Mouse (Mus musculus) testis, postnatal 14 days (tissue): ENCODE data around the gene Nell2.

Experiments
- DNase-seq: peaks from one replicate; pipeline ENCODE4 v3.0.0; 2021; ENCODE audit warnings: low spot score

Gene Nell2

DNA sequence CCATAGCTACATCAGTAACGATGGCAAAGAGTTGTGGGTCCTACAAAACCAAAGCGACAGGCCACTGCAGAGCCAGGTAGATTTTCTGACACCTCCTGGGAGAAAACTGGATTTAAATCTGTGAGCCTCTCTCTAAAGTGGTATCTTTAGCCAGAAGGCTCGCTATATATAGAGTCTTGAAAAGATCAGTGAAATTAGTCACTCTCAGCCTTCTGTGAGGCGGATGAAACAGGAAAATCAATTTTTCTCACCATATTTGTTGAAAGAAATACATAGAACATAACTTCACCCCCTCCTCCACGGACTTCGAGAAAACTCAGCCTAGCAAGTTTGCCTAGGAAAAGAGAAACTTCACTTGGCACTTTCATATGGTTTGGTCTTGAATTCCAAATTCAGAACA, 54.4 kb downstream of the Nell2 start:
- no peak for DNase-seq

DNA sequence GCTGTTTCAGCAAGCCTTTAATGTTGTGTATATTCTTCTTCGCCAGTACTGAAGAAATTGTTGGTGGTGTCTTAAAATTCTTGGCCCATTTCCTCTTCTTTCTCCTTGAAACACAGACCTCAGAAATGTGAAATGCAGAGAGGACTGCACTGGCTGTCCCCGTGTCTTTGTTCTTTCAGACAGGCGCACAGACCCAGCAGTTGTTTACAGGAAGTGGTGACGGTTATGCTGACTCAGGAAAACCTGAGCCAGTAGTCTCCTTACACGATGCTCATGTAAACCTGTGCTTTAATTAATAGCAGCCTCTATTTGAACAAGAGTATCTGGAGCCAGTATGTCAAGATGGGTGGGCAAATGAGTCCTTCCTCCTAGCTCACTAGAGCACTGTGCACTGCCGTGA, 61.2 kb downstream of the Nell2 start:
- DNase-seq: no peak

DNA sequence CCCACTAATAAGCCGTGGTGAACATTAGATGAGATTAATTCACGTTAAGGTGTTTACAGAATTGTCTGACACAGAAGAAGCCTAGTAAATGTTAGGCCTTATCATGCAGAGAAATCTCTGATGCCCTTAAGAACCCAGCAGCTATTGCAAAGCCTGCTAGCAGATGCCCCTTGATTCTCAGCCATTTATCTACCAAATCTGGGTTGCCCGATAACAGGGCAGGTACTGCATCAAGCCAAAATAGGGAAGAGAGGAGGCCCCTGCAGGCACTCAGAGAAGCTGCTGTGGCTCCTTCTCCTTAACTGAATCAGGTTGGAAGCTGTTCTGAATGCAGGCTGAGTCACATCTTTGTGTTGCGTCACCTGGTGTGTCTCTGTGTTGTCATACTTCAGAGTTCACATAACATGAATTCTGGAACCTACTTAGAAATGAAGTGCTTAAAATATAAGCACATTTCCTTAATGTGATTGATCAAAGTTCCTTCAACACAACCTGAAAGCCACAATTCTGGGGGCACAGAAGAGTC, 68.3 kb downstream of the Nell2 start:
- no peak for DNase-seq

DNA sequence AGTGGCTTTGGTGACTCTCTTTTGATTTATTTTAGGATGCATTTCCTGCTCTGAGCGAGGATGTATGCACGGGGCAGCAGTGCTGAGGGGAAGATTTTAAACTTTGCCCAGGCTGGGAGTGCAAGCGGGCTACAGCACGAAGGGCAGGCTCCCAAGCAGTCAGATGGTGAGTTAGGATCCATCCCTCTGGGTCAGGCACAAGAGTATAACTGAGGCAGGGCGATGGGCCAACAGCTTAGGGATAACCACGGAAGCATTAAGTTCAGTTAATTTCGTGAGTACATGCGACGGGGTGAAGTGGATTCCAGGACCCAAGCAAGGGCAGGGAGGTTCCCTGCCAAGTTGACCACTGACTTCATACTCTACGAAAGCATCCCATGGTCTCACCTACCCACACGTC, 83.8 kb downstream of the Nell2 start:
- no peak for DNase-seq

DNA sequence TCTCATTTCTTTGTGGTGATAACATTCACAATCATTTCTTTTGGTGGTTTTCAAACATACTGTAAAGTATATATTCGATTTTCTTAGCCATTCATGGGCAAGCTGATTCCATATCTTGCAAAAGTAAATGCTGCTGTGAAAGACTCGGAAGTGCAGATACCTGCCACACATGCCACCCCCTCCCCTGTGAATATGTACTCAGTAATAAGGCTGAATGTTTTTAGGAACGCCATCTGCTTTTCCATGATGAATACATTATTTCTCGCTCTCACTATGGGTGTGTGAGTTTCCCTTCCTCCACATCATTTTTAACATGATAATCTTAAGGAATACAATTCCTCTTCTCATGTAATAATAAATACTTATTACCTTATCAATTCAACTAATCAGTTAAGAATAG, 90.6 kb downstream of the Nell2 start:
- no peak for DNase-seq

DNA sequence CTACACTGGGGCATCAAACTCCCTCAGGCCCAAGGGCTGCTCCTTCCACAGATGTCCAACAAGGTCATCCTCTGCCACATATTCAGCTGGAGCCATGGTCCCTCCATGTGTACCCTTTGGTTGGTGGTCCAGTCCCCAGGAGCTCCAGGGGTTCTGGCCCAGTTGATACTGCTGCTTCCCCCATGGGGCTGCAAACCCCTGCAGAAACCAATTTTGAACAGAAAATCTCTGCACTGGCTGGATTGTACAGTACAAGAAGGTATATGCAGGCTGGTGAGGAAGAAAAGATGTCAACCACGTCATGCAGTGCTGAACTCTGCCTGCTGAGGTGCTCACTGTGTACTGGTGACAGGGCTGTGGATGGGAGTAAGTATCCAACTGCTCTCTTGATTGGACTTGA, 92.1 kb downstream of the Nell2 start:
- DNase-seq: no peak

DNA sequence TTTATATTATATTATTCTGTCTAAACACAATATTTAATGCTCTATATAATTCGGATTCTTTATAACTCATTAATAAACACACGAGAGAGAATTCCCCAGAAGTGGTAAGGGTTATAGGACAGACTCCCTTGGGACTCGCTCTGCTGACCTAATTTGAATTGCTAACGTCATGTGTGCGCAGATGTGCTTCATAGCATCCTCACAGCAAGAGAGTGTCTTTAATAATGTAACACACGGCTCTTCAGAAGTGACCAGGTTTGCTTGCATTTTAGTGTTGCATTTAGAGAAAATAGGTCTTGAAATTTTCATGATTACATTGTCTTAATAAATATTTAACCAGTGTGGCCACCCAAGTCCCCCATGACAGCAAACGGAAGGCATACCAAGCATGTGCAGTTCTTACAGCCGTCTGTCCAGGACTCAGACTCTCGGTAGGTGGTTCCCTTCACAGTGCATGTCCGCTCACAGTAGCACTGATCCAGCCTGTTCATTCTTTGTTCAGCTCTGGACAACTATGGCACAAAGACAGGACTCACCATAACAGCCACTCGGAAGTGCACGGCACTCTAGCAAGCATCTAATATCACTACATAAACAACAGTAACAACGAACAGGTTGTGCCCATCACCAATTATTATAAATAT, 97.1 kb downstream of the Nell2 start:
- no peak for DNase-seq

DNA sequence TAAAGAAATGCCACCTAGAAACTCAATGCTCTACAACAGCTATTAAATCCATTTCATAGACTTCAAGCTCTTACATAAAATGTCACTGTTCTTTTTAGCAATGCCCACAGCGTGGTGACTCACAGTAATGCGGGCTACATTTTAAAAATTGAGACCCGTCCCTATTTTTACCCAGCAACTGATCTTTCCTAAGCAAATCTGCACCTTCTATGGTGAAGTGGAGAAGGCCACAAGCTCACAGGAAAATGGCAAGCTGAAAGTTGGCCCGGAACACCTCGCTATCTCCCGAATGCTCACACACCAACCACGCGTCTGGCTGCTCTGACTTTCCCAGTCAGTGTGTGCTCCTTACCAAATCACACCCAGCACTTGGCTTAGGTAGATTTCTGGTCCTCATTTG, 98.4 kb downstream of the Nell2 start:
- no peak for DNase-seq

DNA sequence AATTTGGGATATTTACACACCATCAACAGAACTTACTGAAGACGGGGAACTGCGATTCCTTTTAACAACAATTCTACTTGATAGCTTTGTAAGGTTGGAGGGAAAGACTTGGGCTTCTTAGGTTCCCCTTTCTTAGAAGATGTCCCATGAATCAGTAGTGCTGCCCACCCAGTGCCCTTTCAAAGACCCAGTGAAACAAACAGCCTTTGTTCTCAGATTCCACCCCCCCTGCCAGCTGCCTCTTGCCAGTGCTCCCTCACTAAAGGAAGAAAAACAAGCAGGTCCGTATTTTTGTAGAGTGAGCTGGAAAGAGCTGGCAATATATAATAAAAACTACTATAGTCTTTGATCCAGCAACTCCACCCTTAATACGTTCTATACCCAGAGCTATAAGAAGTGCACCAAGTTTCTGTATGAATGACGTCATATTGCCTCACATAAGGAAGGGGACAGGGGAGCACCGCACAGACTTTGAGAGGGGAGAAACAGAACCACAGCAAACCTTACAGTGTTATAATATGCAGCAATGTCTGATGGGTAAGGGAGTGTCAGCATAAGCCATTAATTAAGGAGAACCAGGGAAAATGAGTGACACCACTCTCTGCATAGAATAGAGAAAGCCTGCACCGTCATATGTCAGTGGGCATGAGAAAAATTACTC, 100.2 kb downstream of the Nell2 start:
- no peak for DNase-seq

DNA sequence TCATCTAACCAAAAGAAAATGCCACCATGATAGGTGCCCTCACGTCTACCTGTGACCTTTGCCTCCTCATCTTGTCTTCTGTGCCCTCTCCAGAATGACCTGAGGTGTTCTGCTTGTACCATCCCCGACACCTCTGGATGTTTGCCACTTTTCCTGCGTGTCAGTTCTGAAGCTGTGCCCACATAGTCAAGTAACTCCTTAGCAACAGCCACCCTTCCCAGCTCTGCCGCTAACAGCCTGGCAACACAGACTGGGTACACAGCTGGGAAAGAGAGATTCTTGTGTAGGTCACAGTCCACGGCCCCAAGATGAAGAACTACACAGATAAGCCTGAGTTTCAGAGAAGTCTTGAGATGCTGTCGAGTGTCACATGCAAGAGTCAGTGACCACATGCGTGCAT, 103.3 kb downstream of the Nell2 start:
- no peak for DNase-seq

DNA sequence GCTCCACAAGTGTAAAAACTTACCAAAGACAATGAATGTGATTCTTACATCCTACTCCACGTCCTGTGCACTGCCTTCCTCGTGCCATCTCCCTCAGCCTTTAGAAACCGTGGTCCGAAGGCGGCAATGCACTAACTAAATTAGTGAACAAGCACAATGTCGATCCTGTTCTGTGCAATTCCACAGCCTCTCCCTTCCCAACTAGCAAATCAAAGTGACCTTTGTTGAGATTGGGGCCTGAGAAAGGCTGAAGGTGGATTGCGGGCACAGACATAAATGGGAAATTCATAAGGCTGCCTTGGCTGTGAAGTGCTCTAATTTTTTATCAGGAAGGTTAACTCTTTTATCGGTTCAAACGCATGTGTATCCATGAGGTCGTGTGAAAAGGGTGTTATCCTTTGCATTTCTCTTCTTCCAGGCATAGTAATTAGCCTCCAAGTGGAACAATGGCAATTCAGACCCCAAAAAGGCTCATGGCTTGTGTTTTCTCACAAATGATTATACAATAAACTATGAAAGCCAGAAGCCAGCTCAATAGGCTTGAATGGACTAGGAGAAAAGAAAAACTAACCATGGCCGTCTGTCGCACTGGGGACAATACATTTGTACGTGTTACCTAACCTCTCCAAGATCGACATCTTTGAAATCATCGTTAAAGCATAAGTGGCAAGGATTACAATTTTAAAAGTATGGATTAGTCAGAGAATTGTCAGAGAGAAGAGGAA, 106.0 kb downstream of the Nell2 start:
- DNase-seq: no peak

DNA sequence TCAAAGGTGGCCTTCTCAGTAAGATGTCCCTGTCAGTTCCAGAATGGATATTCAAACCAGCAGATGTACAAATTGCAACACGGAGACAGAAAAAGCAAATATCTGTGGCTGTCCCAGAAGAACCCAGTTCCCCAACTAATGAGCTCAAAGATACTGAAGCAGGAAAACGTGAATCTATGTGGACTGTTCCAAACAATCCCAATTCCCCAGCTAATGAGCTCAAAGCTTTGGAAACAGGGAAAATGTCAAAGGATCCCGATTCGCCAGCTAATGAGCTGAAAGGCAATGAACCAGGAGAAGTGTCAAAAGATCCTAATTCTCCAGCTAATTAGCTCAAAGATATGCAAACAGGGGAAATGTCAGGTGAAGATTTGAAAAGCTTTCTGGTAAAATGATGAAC, 109.7 kb downstream of the Nell2 start:
- no peak for DNase-seq

DNA sequence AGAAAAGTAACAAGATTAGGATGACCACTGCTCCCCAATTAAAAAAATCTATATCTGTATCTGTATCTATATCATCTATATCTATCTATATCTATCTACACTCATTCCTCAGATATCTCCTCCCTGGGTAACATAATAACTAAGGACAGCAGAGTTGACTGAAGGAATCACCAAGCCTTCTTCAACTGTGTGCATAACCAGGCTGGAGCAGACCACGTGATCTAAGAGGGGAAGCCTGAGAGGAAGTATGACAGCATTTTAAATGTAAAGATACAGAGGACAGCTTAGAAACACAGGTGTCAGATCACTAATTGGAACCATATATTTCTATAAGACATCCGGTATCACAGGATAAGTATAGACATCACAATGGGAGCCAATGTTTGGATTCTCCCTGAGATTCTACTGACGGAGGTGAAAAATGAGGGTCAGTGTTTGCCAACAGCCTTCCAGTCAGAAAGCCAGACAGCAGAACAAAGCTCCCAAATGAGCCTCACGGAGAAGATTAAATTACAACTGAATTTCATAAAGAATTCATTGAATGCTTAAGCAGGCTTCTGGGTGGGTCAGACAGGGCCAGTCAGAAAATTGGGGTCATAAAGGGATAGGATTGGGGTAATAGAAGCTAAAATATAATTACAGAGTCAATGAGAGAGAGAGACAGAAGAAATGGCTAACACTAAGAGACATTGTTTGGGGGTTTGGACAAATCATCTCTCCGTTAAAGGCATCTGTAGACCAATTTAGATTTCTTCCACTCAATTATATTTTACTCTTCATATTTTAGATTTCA, 116.2 kb downstream of the Nell2 start:
- DNase-seq: no peak

DNA sequence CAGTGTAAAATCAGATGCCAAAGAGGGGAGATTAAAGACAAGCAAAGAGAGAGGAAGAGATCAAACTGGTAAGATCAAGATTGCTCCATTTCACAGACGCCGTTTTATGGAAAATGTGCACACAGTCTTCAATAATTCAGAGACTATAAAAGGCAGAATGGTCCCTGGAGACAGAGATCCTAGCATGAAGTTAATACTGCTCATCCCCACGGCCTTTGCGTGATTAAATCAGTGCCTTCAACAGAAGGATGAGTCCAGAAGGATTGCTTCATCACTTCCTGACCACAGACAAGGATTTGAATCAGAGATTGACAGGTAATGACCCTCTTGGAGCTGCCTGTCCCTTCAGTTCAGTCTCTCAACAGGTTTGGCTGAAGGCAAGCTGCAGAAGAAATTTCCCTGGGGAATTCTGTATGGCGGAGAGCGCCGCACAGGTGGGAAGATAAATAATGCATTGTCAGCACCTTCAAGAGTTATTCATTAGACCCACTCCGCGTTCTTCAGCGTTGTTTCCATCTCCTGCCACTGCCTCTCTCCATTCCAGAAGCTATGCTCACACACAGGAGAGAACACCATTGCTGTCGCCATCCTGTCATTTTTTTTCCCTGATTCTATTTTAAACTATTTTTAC, 118.0 kb downstream of the Nell2 start:
- DNase-seq: no peak

DNA sequence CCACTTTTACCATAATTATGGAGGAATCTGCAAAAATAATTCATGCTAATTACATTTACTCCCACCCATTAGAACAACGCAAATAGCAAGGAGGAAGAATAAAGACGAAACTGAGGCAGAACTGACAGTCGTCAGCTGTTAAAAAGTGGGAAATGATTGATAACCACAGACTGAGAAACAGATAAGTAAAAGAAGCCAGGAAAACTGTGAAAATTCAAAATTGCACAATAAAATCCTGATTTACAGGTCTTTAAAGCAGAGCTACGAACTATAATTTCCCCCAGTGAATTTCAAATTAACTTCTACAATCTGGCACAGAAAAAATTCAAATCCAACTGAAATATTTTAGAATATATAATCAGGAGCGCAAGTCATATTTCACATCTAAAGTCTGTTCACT, 138.0 kb downstream of the Nell2 start:
- no peak for DNase-seq

DNA sequence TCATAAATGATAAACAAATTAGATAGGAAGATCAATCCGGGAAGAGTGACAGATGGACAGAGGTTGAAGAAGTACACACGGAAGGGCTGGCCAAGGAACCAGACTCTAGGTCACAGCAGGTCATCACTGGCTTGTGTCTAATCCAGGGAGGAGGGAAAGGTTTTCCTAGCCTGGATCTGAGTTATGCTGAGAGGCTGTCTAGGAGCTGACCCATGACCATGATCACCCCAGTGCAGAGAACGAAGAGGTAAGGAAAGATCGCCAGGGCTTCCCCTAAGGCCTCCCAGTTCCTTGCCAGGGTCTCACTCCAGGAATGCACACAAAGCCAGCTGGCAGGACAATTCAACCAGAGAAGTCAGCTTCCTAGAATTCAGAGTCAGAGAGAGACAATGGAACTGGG, 139.4 kb downstream of the Nell2 start:
- no peak for DNase-seq

DNA sequence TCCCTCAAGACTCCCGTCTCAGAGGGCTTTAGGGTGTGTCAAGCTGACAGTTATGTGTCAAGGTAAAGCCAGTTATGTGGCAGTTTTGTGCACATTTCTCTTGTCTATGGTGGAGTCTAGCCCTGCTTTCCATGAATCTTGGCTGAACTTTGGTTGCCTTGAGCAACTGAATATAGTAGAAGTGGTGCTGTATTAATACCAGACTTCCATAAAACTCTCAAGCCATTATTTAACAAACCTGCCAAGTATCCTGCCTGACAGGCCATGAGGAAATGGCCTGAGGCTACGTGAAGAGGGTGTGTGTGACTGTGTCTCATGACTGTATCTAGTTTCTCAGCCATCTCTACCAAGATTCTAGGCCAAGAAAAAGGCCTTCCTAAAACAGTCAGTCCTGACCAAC, 147.5 kb downstream of the Nell2 start:
- DNase-seq: no peak

DNA sequence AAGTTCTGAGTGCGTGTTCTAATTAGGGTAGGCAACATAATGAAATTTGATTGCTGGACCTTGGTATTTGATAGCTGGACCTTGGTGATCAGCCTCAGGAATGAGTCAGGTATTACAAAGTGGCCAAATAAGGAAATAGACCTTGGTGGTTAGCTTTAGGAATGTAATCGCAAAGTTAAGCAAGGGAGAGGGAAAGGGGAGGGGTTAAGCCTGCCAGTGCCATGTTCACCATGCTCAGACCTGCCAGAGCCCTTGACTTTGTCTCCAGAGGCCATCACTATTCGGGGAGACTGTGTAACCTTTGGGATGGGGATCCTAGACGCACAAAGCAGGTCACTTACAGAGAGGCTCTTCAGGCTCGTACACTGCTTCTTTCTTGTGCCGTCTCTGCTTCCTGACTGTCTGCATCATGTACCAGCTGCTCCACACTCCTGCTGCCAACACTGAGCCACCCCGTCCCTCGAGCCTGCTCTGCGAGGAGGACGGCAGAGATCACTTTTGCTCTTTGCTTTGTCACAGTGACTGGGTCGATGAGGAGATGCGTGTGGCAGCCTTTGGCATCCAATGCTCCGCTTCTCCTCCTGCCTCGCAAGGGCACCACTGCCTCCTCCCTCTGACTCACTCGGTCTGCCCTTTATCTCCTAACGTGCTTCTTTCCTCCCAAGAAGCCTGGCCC, 157.5 kb downstream of the Nell2 start:
- no peak for DNase-seq

DNA sequence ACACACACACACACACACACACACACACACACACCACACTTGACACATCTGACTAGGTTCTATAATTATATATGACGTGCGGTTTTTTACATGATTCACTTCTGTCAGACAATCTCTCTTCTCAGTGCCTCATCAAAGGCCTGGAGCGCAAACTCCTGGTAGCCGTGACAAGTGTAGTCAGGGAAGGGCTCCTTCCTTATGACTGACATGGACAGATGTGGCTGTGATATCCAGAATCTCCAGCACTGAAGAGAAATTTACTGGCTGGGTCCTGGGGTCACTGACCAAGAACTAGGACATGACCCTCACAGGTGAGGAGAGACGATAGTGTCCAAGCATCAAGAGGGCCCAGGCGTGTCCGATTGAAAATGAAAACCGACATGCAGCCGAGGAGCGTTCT, 160.2 kb downstream of the Nell2 start:
- DNase-seq: no peak

DNA sequence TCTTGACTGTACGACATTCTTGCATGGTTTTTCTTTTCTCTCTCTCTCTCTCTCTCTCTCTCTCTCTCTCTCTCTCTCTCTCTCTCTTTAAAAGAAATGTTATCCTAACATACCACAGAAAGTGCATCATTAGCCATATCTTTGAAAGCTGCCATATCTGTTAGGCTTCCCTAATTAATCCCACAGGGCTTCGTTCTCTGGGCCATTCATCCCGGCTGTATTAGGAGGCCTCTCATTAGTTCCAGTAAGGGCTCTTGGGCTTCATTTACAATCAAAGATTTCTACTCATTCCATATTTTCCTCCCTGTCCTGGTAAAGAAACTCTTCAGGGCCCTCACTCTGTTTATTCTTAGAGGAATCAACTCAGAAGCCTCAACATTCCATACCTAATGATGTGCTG, 161.9 kb downstream of the Nell2 start:
- no peak for DNase-seq

DNA sequence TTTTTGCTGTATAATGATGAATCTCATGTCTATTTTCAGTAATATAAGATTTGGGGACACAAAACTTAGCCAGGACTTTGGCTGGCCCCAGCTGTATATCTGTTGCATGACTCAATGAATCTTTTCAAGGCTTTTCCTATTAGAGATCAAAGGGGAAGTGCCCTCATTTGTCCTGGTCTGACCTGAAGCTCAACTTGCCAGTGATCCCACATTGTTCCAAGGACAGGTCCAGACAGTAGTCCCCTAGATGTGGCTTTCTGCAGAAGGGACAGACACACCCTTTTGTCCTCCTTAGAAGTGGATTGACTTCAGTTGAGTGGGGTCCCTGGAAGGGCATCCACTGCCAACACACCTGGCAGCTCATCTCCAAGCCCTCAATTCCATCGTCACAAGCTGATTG, 173.6 kb downstream of the Nell2 start:
- no peak for DNase-seq
